Mouse (Mus musculus): ENCODE results near the gene Abhd16a.

- TF ChIP-seq POLR2A (IDR thresholded peaks at IDR 0.05; ENCODE audit: low read depth, low read length): no peak
- TF ChIP-seq CTCF (IDR thresholded peaks at IDR 0.05; ENCODE audit: borderline replicate concordance, insufficient read depth, low read length): no peak
Measured at GRCm38 (mm10) chr17:35044904-35045806, 43.9 kb upstream of the Abhd16a start.

Measured in embryonic fibroblast, embryonic 13.5 days (primary cell).